Mouse (Mus musculus) adrenal gland, adult 2 months (tissue): ENCODE results near the gene Gm44790. TPM values are rescaled to one million over a fixed set of nuclear protein-coding genes. Genes with fewer than 3 reads are reported as not detected.
A peak's percentile ranks its signal among the peaks of the same experiment; 100 is the strongest.

Experiments
- DNase-seq: peaks from one replicate; pipeline ENCODE4 v3.0.0; 2021
- polyA plus RNA-seq: library from polyadenylated mRNA; depleted of rRNA; stranded (reverse); fragments of >200 nt; gene quantifications from 2 replicates; pipeline ENCODE4 v1.2.3, GENCODE M21; 2012
- total RNA-seq, 2 experiments: library from RNA; stranded (reverse); gene quantifications; 2 replicates each; pipeline ENCODE4 v1.2.3; 2021

The Gm44790 gene
- total and polyA plus RNA-seq, 3 experiments: 3.2 to 8.7 TPM; not detected in 1

- DNase-seq: peak; percentile 98
These were observed 22.2 kb upstream of the Gm44790 start, which contains the start of gene Tia1 for GRCm38 (mm10) chr6:86404100-86404861. TSS of gene Tia1 (plus strand) at chr6:86404219.

- DNase-seq: no peak
These were observed 21.5 kb upstream of the Gm44790 start for GRCm38 (mm10) chr6:86404996-86405395.

- DNase-seq: no peak
These were observed 20.2 kb upstream of the Gm44790 start for GRCm38 (mm10) chr6:86406306-86406705.

- DNase-seq: no peak
These were observed 7.7 kb upstream of the Gm44790 start for GRCm38 (mm10) chr6:86418711-86419110.

- no peak for DNase-seq
These were observed 7.2 kb upstream of the Gm44790 start for GRCm38 (mm10) chr6:86419239-86419638.

GRCm38 (mm10) chr6:86420491-86420890 is 6.0 kb upstream of the Gm44790 start:
- no peak for DNase-seq

GRCm38 (mm10) chr6:86431531-86431930 is 5.1 kb downstream of the Gm44790 start:
- no peak for DNase-seq

- DNase-seq: no peak
These were observed 7.2 kb downstream of the Gm44790 start for GRCm38 (mm10) chr6:86433696-86434095.

GRCm38 (mm10) chr6:86437711-86438110 is 11.3 kb downstream of the Gm44790 start:
- DNase-seq: peak; percentile 65

GRCm38 (mm10) chr6:86438272-86439118 is 12.0 kb downstream of the Gm44790 start, which contains the start of gene C87436:
TSS of gene C87436 (plus strand) at chr6:86438374.
- peak; percentile 97 for DNase-seq

GRCm38 (mm10) chr6:86439119-86439496 is 12.7 kb downstream of the Gm44790 start:
- no peak for DNase-seq

- no peak for DNase-seq
These were observed 13.1 kb downstream of the Gm44790 start for GRCm38 (mm10) chr6:86439531-86439930.

- DNase-seq: no peak
These were observed 15.1 kb downstream of the Gm44790 start for GRCm38 (mm10) chr6:86441571-86441970.

- DNase-seq: no peak
These were observed 19.1 kb downstream of the Gm44790 start for GRCm38 (mm10) chr6:86445551-86445950.

GRCm38 (mm10) chr6:86446927-86447568 is 20.6 kb downstream of the Gm44790 start:
- DNase-seq: no peak

GRCm38 (mm10) chr6:86456727-86457126 is 30.3 kb downstream of the Gm44790 start:
- no peak for DNase-seq

- no peak for DNase-seq
These were observed 36.6 kb downstream of the Gm44790 start for GRCm38 (mm10) chr6:86463079-86463478.

GRCm38 (mm10) chr6:86471317-86471716 is 44.9 kb downstream of the Gm44790 start:
- DNase-seq: no peak

- DNase-seq: no peak
These were observed 45.3 kb downstream of the Gm44790 start for GRCm38 (mm10) chr6:86471760-86472099.

GRCm38 (mm10) chr6:86472100-86472955 is 45.9 kb downstream of the Gm44790 start:
- peak; percentile 100 for DNase-seq

GRCm38 (mm10) chr6:86473077-86473476 is 46.6 kb downstream of the Gm44790 start:
- peak; percentile 48 for DNase-seq

- no peak for DNase-seq
These were observed 47.6 kb downstream of the Gm44790 start for GRCm38 (mm10) chr6:86474072-86474471.
